9 mouse cellular contexts compared by ENCODE assay signal in the genomic region with DNA sequence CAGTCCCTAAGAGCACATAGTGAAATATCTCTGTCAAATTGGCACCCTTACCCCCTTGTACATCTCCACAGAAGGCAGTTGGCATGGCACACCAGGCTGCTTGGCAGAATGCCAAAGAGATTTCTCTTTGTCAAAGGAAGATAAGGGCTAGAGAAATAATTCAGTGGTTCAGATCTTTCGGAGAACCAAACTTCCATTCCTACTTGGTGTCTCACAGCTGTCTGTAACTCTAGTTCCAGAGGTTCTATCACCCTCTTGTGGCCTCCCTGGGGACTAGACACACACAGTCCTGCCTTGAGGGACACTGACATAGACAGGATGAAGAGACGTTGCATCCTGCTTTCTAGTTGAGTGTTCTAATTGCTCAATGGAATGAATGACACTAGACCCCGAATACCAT. TPM values are rescaled to one million over a fixed set of nuclear protein-coding genes. Genes with fewer than 3 reads are reported as not detected.
A peak's percentile ranks its signal among the peaks of the same experiment; 100 is the strongest.
DNase-seq lines count a peak whose midpoint lies in the region; ATAC-seq lines count a peak whose summit lies in the region.
"Had no signal": no experiment of that assay in that cellular context is flagged by ENCODE, and none has a peak within 500 bp of the region (broad histone marks: within the 10 kb centered on the region; RNA-seq: fewer than 3 reads in every experiment).

No protein-coding gene starts in this region.

- H3K4me3 ChIP-seq in kidney, embryonic 14.5 days (ENCODE audit: low read length) = no peak overlapping the region
- H3K4me3 ChIP-seq: embryonic facial prominence, embryonic 15.5 days had no signal

- no peaks in the 10 kb centered on the region for H3K36me3 ChIP-seq in kidney, embryonic 14.5 days (ENCODE audit: control insufficient read depth, insufficient read depth, low read length)
- H3K36me3 ChIP-seq: embryonic facial prominence, embryonic 15.5 days had no signal

- no peaks in the 10 kb centered on the region for H3K4me1 ChIP-seq in kidney, embryonic 14.5 days (ENCODE audit: control insufficient read depth, insufficient read depth, low read length)

- ATAC-seq in kidney, embryonic 14.5 days (ENCODE audit: low FRiP score, low TSS enrichment) = no peak
- ATAC-seq in common myeloid progenitor, adult 5-6 weeks (replicated peaks; ENCODE audit: low read depth, poor library complexity, severe bottlenecking) = peak; percentile 85

- 31% methylated on average over 3 of the region's 3 CpGs for WGBS in kidney, embryonic 14.5 days

- DNase-seq in kidney, adult 8-10 months = peak; percentile 10 to 21
- peak; percentile 34 for DNase-seq in R1 (ENCODE audit: low read depth, low spot score)
- DNase-seq in kidney, postnatal 10 days = peak; percentile 7
- peak; percentile 46 to 65 for DNase-seq in spleen, postnatal 4 days (ENCODE audit: low spot score in 2 of 2)
- no peak for DNase-seq in right cerebral cortex, postnatal 36 days (ENCODE audit: low spot score in 2 of 2)
- DNase-seq in left cerebral cortex, adult 9 months (ENCODE audit: low spot score in 2 of 2) = no peak

- no peak overlapping the region for H3K27ac ChIP-seq in kidney, embryonic 14.5 days (ENCODE audit: low read depth, low read length)
- H3K27ac ChIP-seq: embryonic facial prominence, embryonic 15.5 days had no signal

- H3K27me3 ChIP-seq in kidney, embryonic 14.5 days (ENCODE audit: control insufficient read depth, insufficient read depth, low read length) = no peaks in the 10 kb centered on the region; the same call in 1 of the 2 replicates

- H3K9ac ChIP-seq in kidney, embryonic 14.5 days (ENCODE audit: low read depth, low read length) = no peak overlapping the region
- H3K9ac ChIP-seq: embryonic facial prominence, embryonic 15.5 days had no signal

- H3K9me3 ChIP-seq in kidney, embryonic 14.5 days (ENCODE audit: control insufficient read depth, low read length) = no peaks in the 10 kb centered on the region
- H3K9me3 ChIP-seq: embryonic facial prominence, embryonic 15.5 days had no signal

- H3K4me2 ChIP-seq in kidney, embryonic 14.5 days (replicated peaks; ENCODE audit: low read depth, low read length) = no peak overlapping the region
- H3K4me2 ChIP-seq: embryonic facial prominence, embryonic 15.5 days had no signal

RNA-seq across cellular contexts. Expression of a gene that starts 2.7 kb away (rescaled TPM):
- polyA plus RNA-seq in kidney, embryonic 14.5 days (2014; fragmentation: Nextera tagmentation; extraction: Ambion mirVana) = 1.5 and 2.8 TPM in 2 replicates
- 24.2 and 27.9 TPM in 2 replicates for total RNA-seq in common myeloid progenitor, adult 5-6 weeks (2017)

RNA-seq across cellular contexts. Expression of a gene that starts 35.6 kb away (rescaled TPM):
- 59.4 and 97.0 TPM in 2 replicates for polyA plus RNA-seq in kidney, embryonic 14.5 days (2014; fragmentation: Nextera tagmentation; extraction: Ambion mirVana)
- 118 and 119 TPM in 2 replicates for total RNA-seq in common myeloid progenitor, adult 5-6 weeks (2017)

RNA-seq across cellular contexts. Expression of a gene that starts 35.6 kb away (rescaled TPM):
- 11.3 and 13.2 TPM in 2 replicates for polyA plus RNA-seq in kidney, embryonic 14.5 days (2014; fragmentation: Nextera tagmentation; extraction: Ambion mirVana)
- total RNA-seq in common myeloid progenitor, adult 5-6 weeks (2017) = 16.4 and 18.9 TPM in 2 replicates

Comparison
In these comparisons a context has a peak if more than half of its experiments do, and no peak if none do; other contexts are left out.
1. DNase-seq: peak in kidney, adult 8-10 months (2 of 2), R1 (single experiment), kidney, postnatal 10 days (single experiment) and spleen, postnatal 4 days (2 of 2); none in right cerebral cortex, postnatal 36 days (0 of 2) and left cerebral cortex, adult 9 months (0 of 2).